Mouse (Mus musculus): ENCODE results near the gene Ip6k1.

Gene Ip6k1

GRCm38 (mm10) chr9:108093586-108093985 lies 91.3 kb downstream of the Ip6k1 start:
- in situ Hi-C loops (cut with MboI, MseI): no loop called here

DNA sequence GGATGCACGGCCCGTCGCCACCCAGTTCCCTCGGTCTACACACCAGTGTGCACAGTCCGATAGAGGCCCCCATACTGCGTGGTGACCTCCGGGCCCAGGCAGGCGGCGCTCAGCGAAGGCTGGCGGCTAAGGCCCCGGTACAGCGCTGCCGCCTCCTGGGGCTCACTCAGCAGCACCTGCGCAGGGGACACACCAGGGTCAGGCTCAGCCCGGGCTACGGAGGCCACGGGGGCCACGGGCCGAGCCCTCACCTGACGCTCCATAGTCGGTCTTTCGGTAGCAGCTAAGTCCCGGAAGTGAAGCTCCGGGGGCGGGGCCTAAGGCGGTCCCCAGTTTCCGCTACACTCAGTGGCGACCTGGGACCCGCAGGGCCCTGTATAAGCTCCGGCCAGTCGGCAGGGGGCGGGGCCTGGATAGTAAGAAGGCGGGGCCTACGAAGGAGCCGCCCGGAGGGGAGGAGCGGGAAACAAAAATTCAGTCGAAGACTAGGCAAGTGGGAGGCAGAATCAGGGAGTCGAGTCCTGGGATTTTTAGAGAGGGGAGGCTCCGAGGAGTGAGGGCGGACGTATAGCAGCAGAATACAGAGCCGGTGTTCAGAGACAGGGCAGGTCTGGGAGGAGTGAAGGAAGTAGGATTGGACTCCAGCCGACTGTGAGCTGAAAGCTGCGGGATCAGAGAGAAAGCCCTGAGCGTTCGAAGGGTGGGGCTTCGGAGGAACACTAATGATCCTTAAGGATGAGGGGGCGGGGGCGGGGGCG lies 92.1 kb downstream of the Ip6k1 start, which contains the start of gene Apeh:
Apeh (minus strand) TSS at position 423 of the 758 bp plus-strand sequence.
- in situ Hi-C loops (cut with MboI, MseI): no loop called here

DNA sequence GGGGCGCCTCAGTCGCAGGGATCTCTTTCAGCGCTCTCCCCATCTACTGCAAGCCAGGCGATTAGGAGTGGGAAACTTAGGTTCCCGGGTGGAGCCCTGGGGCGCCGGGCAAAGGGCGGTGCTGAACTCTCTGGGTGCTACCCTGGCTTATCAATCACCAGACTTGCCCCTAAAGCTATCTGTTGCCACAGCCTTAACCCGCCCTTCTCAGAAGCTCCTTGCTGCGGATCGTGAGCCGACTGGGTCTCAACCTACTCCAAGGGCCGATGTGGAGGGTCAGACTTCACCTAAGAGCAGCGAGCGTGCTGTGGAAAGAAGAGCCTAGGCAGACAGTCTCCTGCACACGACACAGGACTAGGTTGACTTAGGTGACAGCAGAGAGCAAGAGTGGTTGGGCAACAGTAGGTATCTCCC lies 92.7 kb downstream of the Ip6k1 start:
- in situ Hi-C loops (cut with MboI, MseI): loop anchor here (5.0 kb wide), 2 partner anchors 42 to 107 kb away; no protein-coding TSS in a partner anchor

- in situ Hi-C loops (cut with MboI, MseI): loop anchor here (5.0 kb wide), 2 partner anchors 42 to 107 kb away; no protein-coding TSS in a partner anchor
These were observed 93.2 kb downstream of the Ip6k1 start for GRCm38 (mm10) chr9:108095518-108095917.

- in situ Hi-C loops (cut with MboI, MseI): loop anchor here (5.0 kb wide), 2 partner anchors 41 to 106 kb away; no protein-coding TSS in a partner anchor
These were observed 93.8 kb downstream of the Ip6k1 start for GRCm38 (mm10) chr9:108095949-108096712.

Measured in T-helper 17 cell (primary cell).